Mouse (Mus musculus) neutrophil, adult 5-6 weeks (primary cell): ENCODE measurements around the gene Mapk8ip3. TPM values are rescaled to one million over a fixed set of nuclear protein-coding genes. Genes with fewer than 3 reads are reported as not detected.

Experiments
- ATAC-seq: fragments of 151-379, 151-347 bp; 2 replicates; pipeline ENCODE4 v1.8.0; 2017; ENCODE audit warnings: mild to moderate bottlenecking, moderate TSS enrichment; ENCODE audit not compliant: insufficient number of reproducible peaks, poor library complexity, low FRiP score, severe bottlenecking; ENCODE audit errors: extremely low read depth
- total RNA-seq: library from RNA; stranded (forward); fragments of 200-1000 nt; gene quantifications from 2 replicates; pipeline ENCODE4 v1.2.3, GENCODE M21; 2017

The Mapk8ip3 gene
- total RNA-seq, 1 experiment from 2014 or later: 115 TPM

DNA sequence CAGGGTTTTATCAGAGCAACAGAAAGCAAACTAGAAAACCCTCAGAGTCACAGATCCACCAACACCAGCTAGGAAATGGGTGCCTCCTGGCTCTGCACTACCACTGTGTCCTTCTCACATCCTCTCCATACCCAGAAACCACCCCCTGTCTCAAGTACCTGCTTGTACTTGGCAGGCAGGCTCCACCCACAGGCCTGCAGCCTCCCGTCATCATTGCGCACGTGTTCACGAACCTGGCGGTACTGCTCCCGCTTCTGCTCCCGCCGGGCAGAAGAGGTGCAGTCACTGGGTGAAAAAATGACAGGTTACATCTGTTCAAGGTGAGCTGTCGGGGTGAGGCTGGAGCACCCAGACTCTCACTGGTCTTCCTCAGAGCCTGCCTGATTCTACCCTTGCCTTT lies 33.0 kb downstream of the Mapk8ip3 start:
- no peak for ATAC-seq

DNA sequence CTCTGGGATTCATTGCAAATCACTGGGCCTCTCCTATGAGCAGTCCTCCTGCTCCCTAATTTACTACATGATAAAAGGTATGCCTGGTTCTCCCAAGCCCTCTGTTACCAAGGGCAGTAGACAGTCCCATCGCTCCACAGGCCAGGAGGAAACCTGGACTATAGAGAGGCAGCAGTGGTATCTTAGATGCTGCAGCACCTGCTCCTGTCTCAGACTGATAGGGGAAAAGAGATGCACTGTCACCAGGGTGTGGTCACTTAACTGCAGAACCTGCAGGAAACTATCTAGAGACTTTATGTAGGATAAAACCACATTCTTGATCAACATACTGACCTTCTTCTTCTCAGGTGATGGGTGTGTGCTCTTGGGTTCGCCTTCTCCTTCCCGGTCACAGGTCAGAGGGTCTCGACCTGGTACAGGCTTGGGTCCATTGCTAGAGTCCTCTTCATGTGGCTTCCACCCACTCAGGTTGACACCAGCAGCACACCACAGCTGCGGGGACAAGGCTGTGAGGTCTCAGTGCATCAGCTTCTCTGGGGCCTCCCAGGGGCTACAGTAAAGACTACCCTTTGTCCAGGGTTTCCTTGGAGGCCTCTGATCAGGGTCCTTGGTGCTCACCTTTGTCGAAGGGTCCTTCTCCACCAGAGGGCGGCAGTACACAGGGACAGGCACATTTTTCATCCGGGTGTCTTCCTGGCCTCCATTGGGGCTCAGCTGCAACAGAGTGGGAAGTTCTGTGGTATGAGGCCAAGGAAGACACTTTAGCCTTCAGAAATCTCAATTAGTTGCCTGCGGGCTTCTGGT lies 33.9 kb downstream of the Mapk8ip3 start:
- no peak for ATAC-seq

DNA sequence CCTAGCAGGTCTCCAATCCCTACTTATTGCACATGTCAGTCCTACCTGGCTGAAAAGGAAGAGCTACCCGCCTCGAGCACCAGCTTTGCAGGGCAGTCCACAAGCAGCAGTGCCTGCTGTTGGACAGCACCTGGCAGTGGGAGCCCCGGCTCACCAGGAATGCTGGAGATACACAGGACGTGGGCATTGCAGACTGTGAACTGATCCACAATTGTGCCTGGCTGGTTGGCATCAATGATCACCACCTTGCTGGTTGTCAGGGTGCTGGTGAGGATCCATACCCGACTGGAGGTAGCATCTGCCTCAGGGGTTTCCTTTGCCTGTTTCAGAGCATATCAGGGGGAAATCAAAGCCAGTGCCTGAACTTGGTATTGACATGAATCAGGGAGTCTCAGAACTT lies 34.7 kb downstream of the Mapk8ip3 start:
- ATAC-seq: no peak

DNA sequence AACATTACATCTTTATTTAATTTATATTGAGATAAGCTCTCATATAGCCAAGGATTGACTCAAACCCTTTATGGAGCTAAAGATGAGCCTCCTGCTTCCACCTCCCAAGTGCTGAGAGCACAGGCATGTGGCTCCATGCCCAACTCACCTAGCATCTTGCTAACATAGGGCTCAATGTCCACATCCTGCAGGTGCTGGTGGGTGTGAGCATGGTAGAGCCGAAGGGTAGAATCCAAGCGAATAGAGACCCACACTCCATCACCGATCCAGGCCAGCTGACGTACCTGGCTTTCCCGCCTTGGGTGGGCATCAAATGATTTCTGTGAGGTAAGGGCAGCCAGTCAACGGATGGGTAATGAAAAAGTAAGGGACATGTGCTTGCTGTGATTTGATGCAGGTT lies 36.8 kb downstream of the Mapk8ip3 start:
- no peak for ATAC-seq

DNA sequence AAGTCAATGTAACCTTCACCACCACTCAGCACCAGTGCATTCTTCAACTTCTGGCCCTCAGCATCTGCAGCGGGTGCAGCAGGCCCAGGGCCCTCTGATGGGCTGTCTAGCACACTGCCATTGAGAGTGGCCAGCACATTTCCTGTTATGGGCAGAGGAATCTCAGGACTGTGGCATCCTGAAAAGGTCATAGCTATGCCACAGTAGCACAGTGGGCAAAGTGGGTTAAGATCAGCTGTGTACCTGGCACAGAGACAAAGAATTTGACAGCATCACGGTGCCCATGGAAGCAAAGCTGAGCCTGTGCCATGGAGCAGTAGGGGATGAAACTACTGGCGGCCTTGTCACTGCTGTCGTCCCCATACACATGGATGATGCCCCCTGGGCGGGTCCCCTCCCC lies 37.6 kb downstream of the Mapk8ip3 start:
- ATAC-seq: no peak

DNA sequence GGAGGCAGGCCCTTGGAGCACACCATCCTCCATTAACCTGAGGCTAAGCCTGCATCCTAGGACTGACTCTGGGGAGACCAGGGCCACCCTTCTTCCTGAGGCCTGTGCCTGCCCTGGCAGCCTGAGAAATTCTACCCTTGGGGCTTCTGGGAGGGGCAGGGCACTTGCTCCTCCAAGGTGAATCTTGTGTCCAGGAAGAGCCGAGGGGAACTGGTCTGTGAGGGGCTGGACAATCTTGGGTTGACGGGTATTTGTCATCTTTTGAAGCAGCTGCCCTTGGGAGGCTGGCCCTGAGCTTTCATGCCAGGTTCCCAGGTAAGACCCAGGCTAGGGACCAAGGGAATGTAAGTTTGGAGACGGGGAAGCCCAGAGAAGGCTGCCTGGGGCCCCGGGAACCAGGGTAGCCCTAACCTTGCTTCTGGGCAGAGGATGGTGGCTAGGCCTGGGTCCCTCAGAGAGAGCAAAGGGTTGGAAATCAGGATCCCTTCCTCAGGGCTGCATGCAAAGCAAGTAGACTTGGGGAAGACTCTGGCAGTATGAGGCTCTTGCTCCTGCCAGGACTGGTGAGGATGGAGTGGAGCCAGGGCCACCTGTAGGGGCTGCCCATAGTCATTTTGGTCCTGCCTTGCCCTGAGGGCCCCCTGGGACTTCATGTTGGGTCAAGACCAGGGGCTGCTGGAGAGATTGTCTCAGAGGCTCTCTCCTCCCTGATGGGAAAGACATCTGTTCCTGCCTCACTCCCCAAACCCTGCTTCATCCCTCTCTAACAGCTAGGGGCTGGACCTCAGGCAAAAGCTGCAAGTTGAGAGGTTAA lies 38.5 kb downstream of the Mapk8ip3 start:
- ATAC-seq: no peak

DNA sequence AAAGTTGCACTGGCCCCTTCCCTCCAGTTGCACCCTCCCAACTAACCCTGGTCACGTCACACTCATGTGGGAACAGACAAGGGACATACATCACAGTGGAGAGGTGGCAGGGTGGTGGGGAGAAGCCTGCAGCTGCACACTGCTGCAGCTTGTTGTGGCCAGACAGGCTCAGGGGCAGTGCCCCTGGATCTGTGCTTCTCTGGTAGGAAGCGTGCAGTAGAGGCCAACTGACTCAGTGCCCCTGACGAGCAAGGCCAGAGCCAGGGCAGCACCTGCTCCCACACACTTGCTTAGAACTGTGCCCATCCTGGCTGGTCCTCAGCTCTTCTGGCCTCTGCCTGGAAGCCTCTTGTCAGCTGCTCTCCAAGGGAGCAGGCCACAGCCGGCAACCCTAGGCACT lies 39.2 kb downstream of the Mapk8ip3 start:
- ATAC-seq: no peak

DNA sequence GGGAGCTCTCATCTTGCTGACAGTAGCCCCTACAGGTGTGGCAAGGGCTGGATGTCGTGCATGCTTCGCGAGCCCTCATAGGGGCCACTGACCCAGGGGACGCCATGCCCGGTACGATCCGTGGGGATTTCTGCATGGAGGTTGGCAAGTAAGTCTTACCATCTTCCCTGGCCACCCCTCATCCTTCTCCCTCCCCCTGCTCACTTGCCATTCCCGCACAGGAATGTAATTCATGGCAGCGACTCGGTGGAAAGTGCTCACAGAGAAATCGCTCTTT lies 39.8 kb downstream of the Mapk8ip3 start:
- ATAC-seq: no peak

DNA sequence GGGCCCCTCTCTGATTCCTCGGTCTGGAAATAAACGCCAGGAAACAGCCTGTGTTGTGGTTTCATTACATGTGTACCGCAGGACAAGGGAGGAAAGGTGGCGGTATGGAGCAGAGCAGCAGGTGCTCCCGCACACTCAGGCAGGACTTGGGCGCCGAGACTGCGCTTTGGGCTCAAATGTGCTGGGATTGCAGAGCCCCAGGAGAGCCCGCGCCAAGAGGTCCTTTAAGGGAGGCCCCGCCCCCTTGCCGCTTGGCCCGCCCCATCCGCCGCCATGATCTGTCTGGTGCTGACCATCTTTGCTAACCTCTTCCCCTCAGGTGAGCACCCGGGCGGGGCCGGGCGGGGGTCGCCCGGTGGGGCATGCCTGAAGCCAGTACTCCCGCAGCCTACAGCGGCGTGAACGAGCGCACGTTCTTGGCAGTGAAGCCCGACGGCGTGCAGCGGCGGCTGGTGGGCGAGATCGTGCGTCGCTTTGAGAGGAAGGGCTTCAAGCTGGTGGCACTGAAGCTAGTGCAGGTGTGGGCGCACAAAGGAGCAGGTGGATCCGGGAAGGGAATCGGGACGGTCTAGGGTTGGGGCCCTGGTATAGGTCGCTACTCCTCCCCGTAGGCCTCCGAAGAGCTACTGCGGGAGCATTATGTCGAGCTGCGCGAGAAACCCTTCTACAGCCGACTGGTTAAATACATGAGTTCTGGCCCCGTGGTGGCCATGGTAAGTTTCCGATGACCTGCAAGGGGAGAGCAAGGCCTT lies 40.4 kb downstream of the Mapk8ip3 start, which contains the start of gene Nme3:
Nme3 (plus strand) TSS at position 260 of the 752 bp plus-strand sequence.
- ATAC-seq: peak; percentile 42; the same call in 1 of the 2 replicates

DNA sequence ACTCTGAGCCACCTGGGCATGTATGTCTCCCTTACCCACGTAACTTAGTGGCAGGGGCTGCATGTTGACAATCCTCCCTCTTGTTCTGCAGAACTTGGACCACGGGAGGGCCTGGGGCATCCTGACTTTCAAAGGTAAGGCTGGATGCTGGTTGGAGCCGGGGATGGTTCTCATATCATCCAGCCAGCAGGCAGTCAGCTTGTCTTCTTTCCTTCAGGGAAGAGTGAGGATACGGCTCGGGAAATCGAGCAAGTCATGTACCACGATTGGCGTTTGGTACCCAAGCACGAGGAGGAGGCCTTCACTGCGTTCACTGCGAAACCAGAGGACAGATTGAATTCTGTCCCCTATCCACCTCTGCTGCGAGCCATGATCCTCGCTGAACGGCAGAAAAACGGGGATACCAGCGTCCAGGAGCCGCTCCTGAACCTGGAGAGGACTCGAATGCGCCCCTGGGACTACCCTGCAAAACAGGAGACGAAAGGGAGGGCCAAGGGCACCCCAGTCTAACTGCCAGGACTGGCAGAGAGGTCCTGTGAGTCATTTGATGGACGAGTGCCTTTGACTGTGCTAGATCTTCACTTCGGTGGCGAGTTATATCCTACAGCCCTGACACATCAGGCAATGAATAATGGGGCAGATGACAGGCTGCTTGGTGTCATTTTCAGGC lies 41.1 kb downstream of the Mapk8ip3 start:
- no peak for ATAC-seq

DNA sequence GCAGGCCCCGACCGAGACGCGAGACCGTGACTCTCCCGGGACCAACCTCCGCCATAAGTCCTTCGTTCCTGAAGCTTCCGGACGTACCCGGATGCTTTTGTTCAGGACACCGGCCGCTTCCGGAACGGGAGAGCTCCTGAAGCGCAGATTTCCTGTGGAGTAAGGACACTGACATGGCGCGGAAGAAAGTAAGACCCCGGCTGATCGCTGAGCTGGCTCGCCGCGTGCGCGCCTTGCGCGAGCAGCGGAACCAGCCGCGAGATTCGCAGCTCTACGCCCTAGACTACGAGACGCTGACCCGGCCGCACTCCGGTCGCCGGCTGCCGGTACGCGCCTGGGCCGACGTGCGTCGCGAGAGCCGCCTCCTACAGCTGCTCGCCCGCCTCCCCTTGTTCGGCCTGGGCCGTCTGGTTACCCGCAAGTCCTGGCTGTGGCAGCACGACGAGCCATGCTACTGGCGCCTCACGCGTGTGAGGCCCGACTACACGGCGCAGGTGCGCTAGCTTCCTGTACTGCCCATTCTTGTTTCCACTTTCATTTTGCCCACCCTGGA lies 41.7 kb downstream of the Mapk8ip3 start, which contains the start of the genes Eme2 and Mrps34:
Eme2 (minus strand) TSS at position 93 of the 553 bp plus-strand sequence.
Mrps34 (plus strand) TSS at position 122 of the 553 bp plus-strand sequence.
- peak; percentile 31 for ATAC-seq

DNA sequence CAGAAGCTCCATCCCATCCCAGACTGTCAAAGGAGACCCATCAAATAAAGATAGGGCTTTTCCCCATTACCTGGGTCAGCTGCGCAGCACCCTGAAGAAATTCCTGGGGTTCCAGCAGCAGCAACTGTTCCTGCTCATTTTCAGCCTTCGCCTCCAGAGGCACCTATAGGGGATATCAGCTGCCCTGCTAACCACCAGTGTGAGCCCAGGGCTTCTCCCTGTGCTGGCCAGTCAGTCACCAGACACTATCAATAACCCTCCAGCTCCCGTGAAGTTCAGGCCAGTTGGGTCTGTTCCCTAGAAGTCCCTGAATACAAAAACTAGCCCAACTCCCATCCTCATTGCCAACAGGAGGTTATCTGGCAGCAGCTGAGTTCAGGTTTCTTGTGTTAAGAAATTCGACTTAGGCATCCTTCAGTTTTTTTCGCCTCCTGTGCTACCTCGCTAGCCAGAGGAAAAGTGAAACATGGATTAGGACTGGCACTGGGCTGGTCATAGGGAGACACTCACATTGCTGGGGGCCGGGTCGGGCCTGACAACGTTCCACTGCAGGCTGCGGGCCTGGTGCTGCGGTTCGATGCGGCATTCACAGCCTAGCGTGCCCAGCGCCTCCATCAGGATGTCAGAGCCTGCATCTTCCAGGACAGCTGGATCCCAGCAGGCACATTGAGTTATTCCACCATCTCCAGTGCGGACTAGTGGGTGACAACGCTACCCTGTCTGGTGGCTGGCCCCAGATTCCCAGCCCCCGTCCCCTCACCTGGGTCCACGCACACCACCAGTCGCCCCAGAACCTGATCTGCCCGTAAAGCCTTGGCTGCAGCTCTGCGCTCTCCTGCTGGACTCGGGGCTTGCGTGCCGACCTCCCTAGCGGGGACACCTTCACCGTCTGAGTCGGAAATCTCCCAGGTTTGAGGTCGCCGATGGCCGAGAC lies 42.4 kb downstream of the Mapk8ip3 start:
- no peak for ATAC-seq

DNA sequence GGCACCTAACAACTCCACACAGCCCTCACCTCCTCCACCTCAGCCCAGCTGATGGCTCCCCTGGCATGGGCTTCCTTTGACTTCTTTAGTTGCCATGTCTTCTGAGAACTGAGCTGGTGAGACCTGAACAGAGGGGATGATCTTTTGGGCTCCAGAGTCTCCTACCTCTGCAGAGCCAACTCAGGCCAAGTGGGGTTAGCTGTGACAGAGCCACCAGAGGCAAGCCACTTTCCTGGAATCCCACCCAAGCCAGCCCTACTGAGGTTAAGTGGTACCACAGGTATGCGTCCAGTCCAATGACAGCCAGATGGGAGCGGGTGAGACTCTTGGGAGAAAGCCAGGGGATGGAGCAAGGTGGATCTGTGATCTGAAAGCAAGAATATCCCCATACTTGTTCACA lies 43.5 kb downstream of the Mapk8ip3 start:
- ATAC-seq: no peak

DNA sequence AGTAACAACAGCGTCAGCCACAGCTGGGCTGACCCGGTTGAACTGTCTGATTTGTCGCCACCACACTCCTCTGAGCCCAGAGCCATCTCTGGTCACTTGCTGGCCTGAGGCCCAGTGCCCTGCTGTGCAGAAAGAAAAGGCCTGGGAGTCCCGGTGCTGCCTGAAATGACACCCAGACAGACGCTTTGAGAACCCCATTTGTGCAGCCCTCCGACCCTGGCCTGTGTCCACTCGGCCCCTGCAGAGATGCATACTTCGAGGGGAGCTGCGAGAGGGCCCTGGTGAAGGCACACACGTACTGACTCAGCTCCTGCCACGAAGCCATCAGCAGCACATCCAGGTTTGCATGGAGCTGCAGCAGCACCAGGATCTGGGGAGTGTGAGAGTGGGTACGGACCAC lies 44.0 kb downstream of the Mapk8ip3 start:
- ATAC-seq: no peak

DNA sequence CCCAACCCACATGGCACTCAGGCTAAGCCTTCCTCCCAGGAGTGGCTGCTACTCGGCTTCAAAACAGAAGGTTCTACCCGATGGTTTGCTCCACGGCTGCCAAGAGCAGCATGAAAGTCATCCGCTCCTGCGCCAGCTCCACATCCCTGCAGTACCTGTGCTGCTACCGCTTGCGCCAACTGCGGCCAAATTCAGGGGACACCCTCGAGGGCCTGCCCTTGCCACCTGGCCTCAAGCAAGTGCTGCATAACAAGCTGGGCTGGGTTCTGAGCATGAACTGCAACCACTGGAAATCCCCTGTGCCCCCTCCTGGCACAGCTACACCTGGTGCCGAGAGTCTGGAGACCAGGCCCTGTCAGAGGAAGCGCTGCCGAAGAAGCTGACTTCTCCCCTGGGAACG lies 45.5 kb downstream of the Mapk8ip3 start:
- ATAC-seq: no peak

DNA sequence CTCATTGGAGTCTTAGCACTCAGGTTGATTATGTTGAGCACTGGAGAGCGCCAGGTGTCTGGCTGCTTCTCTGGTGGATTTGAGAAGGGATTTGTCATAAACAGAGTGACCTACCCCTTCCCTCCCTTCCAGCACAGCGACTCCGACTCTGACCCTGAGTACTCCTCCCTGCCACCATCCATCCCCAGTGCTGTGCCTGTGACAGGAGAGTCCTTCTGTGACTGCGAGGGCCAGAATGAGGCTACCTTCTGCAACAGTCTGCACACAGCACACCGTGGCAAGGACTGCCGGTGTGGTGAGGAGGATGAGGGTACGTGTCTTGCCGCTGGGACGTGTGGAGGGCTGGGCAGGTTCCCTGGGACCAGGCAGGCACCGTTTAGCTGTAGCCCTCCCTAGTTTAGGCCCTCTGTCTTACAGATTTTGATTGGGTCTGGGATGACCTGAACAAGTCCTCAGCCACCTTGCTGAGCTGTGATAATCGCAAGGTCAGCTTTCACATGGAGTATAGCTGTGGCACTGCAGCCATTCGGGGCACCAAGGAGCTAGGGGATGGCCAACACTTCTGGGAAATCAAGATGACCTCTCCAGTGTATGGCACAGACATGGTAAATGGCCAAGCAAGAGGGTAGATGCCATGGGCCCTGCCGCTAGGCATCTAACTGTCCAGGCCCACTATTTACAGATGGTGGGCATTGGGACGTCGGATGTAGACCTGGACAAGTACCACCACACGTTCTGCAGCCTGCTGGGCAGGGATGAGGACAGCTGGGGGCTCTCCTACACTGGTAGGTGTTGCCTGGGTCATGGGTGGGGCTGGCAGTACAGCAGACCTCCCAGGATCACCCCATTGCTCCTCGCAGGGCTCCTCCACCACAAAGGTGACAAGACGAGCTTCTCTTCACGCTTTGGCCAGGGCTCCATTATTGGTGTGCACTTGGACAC lies 46.4 kb downstream of the Mapk8ip3 start:
- ATAC-seq: no peak

DNA sequence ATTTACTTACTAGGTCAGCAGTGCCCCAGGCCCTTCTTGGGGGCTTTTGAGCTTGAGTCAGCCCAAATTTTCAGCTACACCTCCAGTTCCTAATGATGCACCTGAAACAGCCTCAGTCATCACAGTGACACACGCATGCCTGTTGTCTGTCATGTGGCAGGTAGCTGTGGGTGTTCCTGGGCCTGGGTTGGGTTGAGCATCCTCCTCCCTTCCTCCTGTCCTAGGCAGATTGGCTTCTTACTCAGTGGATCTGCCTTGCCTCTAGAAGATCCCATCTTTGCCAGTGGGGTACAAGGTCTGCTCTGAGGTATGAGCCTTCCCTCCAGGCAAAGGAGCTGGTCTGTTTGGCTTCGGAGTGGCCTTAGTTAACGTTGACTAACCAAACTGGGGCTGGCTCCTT lies 47.9 kb downstream of the Mapk8ip3 start:
- ATAC-seq: no peak
